ENCODE assay signal across 21 mouse cellular contexts in the genomic region with DNA sequence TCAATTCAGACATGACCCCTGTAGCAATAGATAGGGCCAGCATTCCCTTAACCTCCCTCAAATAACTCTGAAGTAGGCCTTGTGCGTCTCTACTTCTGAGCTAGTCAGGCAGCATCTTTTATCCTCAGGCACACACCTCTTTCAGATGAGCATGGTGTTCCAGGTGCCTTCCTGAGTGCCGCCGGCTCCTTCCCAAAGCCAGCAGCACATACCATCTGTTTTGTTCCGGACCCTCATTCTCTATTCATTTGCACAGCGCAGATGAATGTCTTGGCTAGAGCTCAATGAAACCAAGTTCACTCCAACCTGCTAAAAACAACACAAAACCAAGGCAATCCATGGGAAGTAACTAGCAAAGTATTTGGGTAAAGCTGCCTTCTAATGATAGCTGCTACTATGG.
DNase-seq lines count a peak whose midpoint lies in the region; ATAC-seq and TF ChIP-seq lines count a peak whose summit lies in the region.
"Had no signal": no experiment of that assay in that cellular context is flagged by ENCODE, and none has a peak within 500 bp of the region (broad histone marks: within the 10 kb centered on the region; RNA-seq: fewer than 3 reads in every experiment).

No protein-coding gene starts in this region.

- H3K27me3 ChIP-seq in liver, postnatal 0 days (ENCODE audit: insufficient read depth, low read length) = no peaks in the 10 kb centered on the region
- H3K27me3 ChIP-seq: heart, embryonic 15.5 days; kidney, embryonic 15.5 days; midbrain, embryonic 12.5 days; neural tube, embryonic 13.5 days had no signal

- H3K36me3 ChIP-seq in liver, postnatal 0 days (replicated peaks; ENCODE audit: insufficient read depth, low read length) = no peaks in the 10 kb centered on the region
- H3K36me3 ChIP-seq: heart, embryonic 15.5 days; kidney, embryonic 15.5 days; midbrain, embryonic 12.5 days; neural tube, embryonic 13.5 days had no signal

- peak; percentile 59 for ATAC-seq in cerebellum, adult (ENCODE audit: insufficient number of reproducible peaks, low FRiP score, low TSS enrichment)
- no peak for ATAC-seq in liver, postnatal 0 days
- ATAC-seq: hindbrain, postnatal 0 days; intestine, postnatal 0 days had no signal

- no peak overlapping the region for H3K4me3 ChIP-seq in liver, postnatal 0 days (ENCODE audit: low read depth, low read length)
- H3K4me3 ChIP-seq: heart, adult 2 months; heart, embryonic 15.5 days; kidney, embryonic 15.5 days; midbrain, embryonic 12.5 days; neural tube, embryonic 13.5 days had no signal

- no peak overlapping the region for H3K9ac ChIP-seq in liver, postnatal 0 days (replicated peaks)
- H3K9ac ChIP-seq: heart, embryonic 15.5 days; kidney, embryonic 15.5 days; liver, embryonic 14.5 days; midbrain, embryonic 12.5 days; neural tube, embryonic 13.5 days had no signal

- TF ChIP-seq EP300 in liver, postnatal 0 days (IDR thresholded peaks at IDR 0.05; ENCODE audit: low read depth) = no peak

- 85% methylated on average over 5 of the region's 5 CpGs for WGBS in liver, postnatal 0 days (ENCODE audit: insufficient replicate concordance)

- H3K4me1 ChIP-seq in liver, postnatal 0 days (ENCODE audit: insufficient read depth) = no peaks in the 10 kb centered on the region
- H3K4me1 ChIP-seq: heart, embryonic 15.5 days; kidney, embryonic 15.5 days; midbrain, embryonic 12.5 days; neural tube, embryonic 13.5 days had no signal

- H3K9me3 ChIP-seq in liver, postnatal 0 days (ENCODE audit: low read length) = no peaks in the 10 kb centered on the region
- H3K9me3 ChIP-seq: heart, embryonic 15.5 days; kidney, embryonic 15.5 days; midbrain, embryonic 12.5 days; neural tube, embryonic 13.5 days had no signal

- TF ChIP-seq CTCF in liver, postnatal 0 days (IDR thresholded peaks at IDR 0.05; ENCODE audit: low read depth) = no peak

- H3K27ac ChIP-seq in liver, postnatal 0 days (ENCODE audit: low read depth) = no peak overlapping the region
- H3K27ac ChIP-seq: heart, adult 2 months; heart, embryonic 15.5 days; hindbrain, postnatal 0 days; kidney, embryonic 15.5 days; liver, embryonic 14.5 days; midbrain, embryonic 12.5 days; neural tube, embryonic 13.5 days had no signal

- H3K4me2 ChIP-seq in liver, postnatal 0 days (ENCODE audit: low read depth, low read length) = no peak overlapping the region
- H3K4me2 ChIP-seq: heart, embryonic 15.5 days; kidney, embryonic 15.5 days; midbrain, embryonic 12.5 days; neural tube, embryonic 13.5 days had no signal

- no peak for DNase-seq in cerebellum, postnatal 4 days (ENCODE audit: low spot score in 2 of 2)
- DNase-seq in layer of hippocampus, adult 11-12 months (ENCODE audit: low spot score) = peak; percentile 31
- no peak for DNase-seq in layer of hippocampus, postnatal 25 days (ENCODE audit: extremely low spot score in 1 of 2, low spot score in 1 of 2)
- peak; percentile 56 for DNase-seq in cerebellum, adult 8-10 months
- DNase-seq in layer of hippocampus, adult 9-11 months = peak; percentile 47
- DNase-seq in liver, postnatal 0 days = no peak
- no peak for DNase-seq in yolk sac, embryonic 10.5 days (ENCODE audit: low spot score)
- DNase-seq: adrenal gland, adult 8-10 months; gastrocnemius, postnatal 25 days; heart, adult 2 months; heart, postnatal 4 days; right cerebral cortex, adult 18-20 months; thymus, postnatal 4 days had no signal

Comparison
In these comparisons a context has a peak if more than half of its experiments do, and no peak if none do; other contexts are left out.
1. DNase-seq: peak in layer of hippocampus, adult 11-12 months (single experiment), cerebellum, adult 8-10 months (single experiment) and layer of hippocampus, adult 9-11 months (single experiment); none in cerebellum, postnatal 4 days (0 of 2), layer of hippocampus, postnatal 25 days (0 of 2), liver, postnatal 0 days (single experiment) and yolk sac, embryonic 10.5 days (single experiment).